Mouse (Mus musculus) hindbrain, embryonic 16.5 days (tissue): ENCODE data around the gene Slc9a3r1. TPM values are rescaled to one million over a fixed set of nuclear protein-coding genes. Genes with fewer than 3 reads are reported as not detected.
A peak's percentile ranks its signal among the peaks of the same experiment; 100 is the strongest.

Source experiments
- ATAC-seq: fragments of 200-750 bp; cut with Nextera tagmentation; 2 replicates; pipeline ENCODE4 v1.8.0; 2017; ENCODE audit warnings: moderate TSS enrichment, moderate library complexity
- H3K27ac ChIP-seq: fragments of 300-500 bp; sonication (generic); 2 replicates; pipeline ENCODE4 v1.5.1; 2014; ENCODE audit warnings: low read depth, mild to moderate bottlenecking, control low read depth, low read length, moderate library complexity
- H3K27me3 ChIP-seq: fragments of 300-500 bp; sonication (generic); replicated peaks from 2 replicates; pipeline ENCODE4 v1.6.1; 2014; ENCODE audit warnings: low read length; ENCODE audit not compliant: control insufficient read depth, insufficient read depth
- H3K36me3 ChIP-seq: fragments of 300-500 bp; sonication (generic); 2 replicates; pipeline ENCODE4 v1.6.1; 2014; ENCODE audit warnings: mild to moderate bottlenecking, low read length, moderate library complexity, mixed read lengths; ENCODE audit not compliant: control insufficient read depth, insufficient read depth
- H3K4me1 ChIP-seq: fragments of 300-500 bp; sonication (generic); 2 replicates; pipeline ENCODE4 v1.6.1; 2014; ENCODE audit warnings: low read depth, low read length; ENCODE audit not compliant: control insufficient read depth, insufficient read depth
- H3K4me2 ChIP-seq: fragments of 300-500 bp; sonication (generic); 2 replicates; pipeline ENCODE4 v1.6.1; 2014; ENCODE audit warnings: mild to moderate bottlenecking, low read length, control low read depth, moderate library complexity
- H3K4me3 ChIP-seq: fragments of 300-500 bp; sonication (generic); 2 replicates; pipeline ENCODE4 v1.5.1; 2014; ENCODE audit warnings: mild to moderate bottlenecking, low read length, control low read depth, moderate library complexity
- H3K9ac ChIP-seq: fragments of 300-500 bp; sonication (generic); 2 replicates; pipeline ENCODE4 v1.6.1; 2014; ENCODE audit warnings: low read depth, mild to moderate bottlenecking, control low read depth, low read length, moderate library complexity
- H3K9me3 ChIP-seq: fragments of 300-500 bp; sonication (generic); 2 replicates; pipeline ENCODE4 v1.6.1; 2014; ENCODE audit warnings: mild to moderate bottlenecking, low read length, moderate library complexity; ENCODE audit not compliant: control insufficient read depth
- WGBS: fragments of 180-500 bp; shearing (Covaris S2); extraction: QIAGEN DNeasy Blood & Tissue Kit; methylation state at CpG from one replicate; pipeline ENCODE4 v1.1.7; 2014; 5-methylcytosine and 5-hydroxymethylcytosine counted together
- polyA plus RNA-seq: library from polyadenylated mRNA; unstranded; fragments of >200 nt; fragmentation: Nextera tagmentation; extraction: Ambion mirVana; gene quantifications from 2 replicates; pipeline ENCODE4 v1.2.1, GENCODE M21; 2015

Gene Slc9a3r1
- polyA plus RNA-seq, 1 experiment from 2014 or later: 93.4 TPM

DNA sequence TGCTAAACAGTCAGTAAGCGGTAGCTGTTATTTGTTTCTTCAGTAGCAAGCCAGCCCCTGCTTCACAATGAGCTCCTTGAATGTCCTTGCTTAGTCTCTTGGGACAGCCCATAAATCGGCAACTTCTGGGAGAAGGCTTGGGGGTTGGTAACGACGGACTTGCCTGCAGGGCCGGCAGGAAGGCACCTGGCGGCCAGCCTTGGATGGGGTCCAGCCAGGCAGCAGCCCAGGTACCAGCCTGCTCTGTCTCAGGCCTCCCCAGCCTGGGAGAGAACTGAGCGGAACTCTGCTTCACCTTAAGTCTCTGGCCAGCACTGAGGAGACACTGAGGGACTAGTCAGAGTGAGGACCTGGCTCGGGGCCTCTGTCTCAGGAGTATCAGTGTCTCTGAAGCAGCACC lies 8.0 kb downstream of the Slc9a3r1 start:
- peak overlapping the region; percentile 10; the same call in 1 of the 2 replicates for H3K4me2 ChIP-seq
- H3K4me3 ChIP-seq: no peak overlapping the region
- H3K4me1 ChIP-seq: peaks cover 33% of the 10 kb centered on the region
- 0 out of 2 replicates have a peak, but pooled peaks cover 2% of the 10 kb centered on the region for H3K27me3 ChIP-seq
- ATAC-seq: no peak
- no peaks in the 10 kb centered on the region for H3K9me3 ChIP-seq
- 40% methylated on average over 8 of the region's 8 CpGs for WGBS
- no peak overlapping the region for H3K9ac ChIP-seq
- H3K27ac ChIP-seq: no peak overlapping the region
- H3K36me3 ChIP-seq: no peaks in the 10 kb centered on the region

DNA sequence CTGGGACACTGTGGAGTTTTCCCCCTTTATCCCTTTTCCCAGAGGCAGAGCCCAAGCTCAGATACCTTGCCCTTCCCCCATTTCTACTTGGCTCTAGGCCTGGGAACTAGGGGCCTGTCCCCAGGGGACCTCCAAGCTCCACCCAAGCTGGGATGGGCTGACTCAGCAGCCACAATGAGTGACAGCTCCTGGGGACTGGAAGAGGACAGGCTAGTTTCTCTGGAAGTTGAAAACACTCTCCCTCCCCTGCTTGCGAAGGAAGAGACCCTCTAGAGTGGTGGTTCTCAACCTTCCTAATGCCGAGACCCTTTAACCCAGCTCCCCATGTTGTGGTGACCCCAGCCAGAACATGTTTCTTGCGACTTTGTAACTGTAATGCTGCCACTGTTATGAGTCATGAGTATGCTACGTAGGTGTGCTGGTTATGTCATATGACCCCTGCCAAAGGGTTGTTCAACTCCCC lies 9.7 kb downstream of the Slc9a3r1 start:
- Histone ChIP-seq H3K9ac (no peak overlapping the region), H3K4me2 (0 out of 2 replicates have a peak overlapping the region, but pooled peaks have one; percentile 5), H3K9me3 (no peaks in the 10 kb centered on the region), H3K27ac (peak overlapping the region; percentile 8; the same call in 1 of the 2 replicates), H3K27me3 (peaks cover 4% of the 10 kb centered on the region; the same call in 1 of the 2 replicates), H3K36me3 (no peaks in the 10 kb centered on the region), H3K4me3 (no peak overlapping the region), H3K4me1 (peaks cover 44% of the 10 kb centered on the region)
- 25% methylated on average over 4 of the region's 4 CpGs for WGBS
- ATAC-seq: no peak

DNA sequence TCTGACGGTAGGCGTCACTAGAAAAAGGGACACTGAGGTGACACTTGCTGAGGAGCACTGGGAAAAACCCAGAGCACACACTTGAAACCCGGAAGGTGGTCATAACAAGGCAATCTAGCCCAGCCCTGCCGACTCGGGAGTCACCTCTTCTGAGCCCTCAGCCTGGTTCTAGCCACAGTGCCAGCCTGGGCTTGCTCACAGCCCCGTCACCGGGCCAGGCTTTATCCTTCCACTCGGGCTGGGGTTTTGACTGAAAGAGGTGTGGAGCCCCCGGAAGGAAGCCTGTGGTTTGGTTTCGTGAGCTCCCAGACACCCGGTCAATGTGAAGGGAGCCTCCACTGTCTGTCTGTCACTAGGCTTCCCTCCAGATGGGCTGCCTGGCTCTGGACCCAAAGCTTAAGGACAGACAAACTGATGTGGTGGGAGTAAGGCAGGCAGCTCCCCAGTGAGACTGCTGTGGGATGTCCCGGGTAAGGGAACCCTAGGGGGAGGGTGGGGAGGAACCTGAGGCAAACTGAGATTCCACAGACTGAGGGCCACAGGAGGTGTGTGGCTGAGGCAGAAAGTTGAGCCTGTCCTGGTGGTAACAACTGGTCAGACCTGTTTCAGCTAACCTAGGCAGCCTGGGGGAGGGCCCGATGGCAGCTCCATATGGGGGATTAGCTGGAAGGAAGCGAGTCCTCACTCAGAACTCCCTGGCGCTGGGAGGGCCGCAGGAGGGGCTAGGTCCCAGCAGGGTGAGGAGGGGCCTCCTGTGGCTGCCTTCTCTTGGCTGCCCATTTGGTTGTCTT lies 10.6 kb downstream of the Slc9a3r1 start:
- ATAC-seq: no peak
- Histone ChIP-seq H3K4me1 (peaks cover 49% of the 10 kb centered on the region), H3K4me3 (no peak overlapping the region), H3K9ac (no peak overlapping the region; the same call in 1 of the 2 replicates), H3K27ac (peak overlapping the region; percentile 29; the same call in 1 of the 2 replicates), H3K27me3 (peaks cover 4% of the 10 kb centered on the region; the same call in 1 of the 2 replicates), H3K4me2 (peak overlapping the region; percentile 23), H3K9me3 (no peaks in the 10 kb centered on the region), H3K36me3 (no peaks in the 10 kb centered on the region)
- 20% methylated on average over 16 of the region's 16 CpGs for WGBS

DNA sequence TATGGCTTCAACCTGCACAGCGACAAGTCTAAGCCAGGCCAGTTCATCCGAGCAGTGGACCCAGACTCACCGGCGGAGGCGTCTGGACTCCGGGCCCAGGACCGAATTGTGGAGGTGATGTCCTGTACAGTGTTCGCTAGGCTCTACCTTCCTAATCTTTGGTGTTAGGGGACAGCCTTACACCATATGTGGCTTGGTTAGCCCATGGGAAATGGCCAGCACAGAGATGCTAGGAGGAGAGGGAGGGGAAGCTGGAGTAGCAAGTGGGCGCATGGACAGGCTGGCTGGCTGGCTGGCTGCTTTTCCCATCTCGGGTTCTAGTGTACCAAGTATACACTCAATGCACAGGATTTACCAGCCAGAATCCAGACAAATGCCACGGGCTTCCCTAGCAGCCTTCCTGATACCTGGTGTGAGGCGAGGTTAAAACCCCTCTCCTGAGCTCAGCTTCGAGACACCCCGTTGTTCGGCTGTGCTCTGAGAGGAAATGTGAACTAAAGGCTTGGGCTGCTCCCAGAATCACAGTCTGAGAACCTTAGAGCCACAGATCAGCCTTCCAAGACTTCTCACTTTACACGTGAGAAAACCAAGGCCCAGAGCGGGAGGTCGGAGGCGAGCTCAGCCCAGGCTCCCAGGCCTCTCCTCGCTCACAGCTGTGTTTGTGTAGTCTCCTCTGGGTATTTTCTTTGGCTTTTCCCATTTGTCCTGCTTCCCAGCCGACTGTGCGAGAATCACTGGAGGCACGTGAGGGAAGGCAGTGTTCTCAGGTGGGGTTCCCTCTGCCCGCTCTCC lies 13.5 kb downstream of the Slc9a3r1 start:
- H3K4me3 ChIP-seq: no peak overlapping the region
- H3K36me3 ChIP-seq: no peaks in the 10 kb centered on the region
- H3K27ac ChIP-seq: peak overlapping the region; percentile 56
- WGBS: 62% methylated on average over 24 of the region's 24 CpGs
- H3K9ac ChIP-seq: no peak overlapping the region
- H3K4me1 ChIP-seq: peaks cover 51% of the 10 kb centered on the region
- no peak for ATAC-seq
- no peaks in the 10 kb centered on the region for H3K9me3 ChIP-seq
- peaks cover 4% of the 10 kb centered on the region; the same call in 1 of the 2 replicates for H3K27me3 ChIP-seq
- no peak overlapping the region for H3K4me2 ChIP-seq

DNA sequence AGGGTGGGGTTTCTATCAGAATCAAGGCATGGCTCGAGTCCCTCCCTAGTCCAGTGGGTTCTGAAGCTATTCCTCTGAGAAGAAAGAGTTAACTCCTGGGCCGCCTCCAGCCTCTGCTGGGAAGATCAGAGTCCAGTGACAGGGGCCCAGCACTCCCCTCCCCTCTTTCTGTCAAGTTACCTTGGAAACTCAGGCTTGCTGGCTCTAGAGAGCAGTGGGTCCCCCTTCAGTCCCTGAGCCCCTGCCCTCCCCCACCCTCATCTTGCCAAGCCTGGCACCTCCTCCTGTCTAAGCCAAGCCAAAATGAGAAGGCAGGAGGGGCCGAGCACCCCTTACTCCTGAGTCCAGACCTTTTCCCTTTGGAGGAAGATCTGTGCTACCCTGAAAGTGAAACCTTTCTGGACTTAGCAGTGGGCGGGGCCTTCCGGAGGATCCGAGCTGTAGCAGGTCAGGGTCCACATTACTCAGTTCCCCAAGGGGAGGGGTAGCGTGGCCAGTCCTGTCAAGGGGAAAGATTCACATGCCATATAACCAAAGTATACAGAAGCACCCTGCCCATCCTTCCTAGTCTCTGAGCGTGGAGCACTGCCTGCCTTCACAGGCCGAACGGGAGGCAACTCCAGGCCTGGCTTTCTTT lies 14.5 kb downstream of the Slc9a3r1 start:
- Histone ChIP-seq H3K27me3 (peaks cover 4% of the 10 kb centered on the region; the same call in 1 of the 2 replicates), H3K4me1 (peaks cover 45% of the 10 kb centered on the region), H3K9ac (no peak overlapping the region), H3K36me3 (no peaks in the 10 kb centered on the region), H3K4me3 (no peak overlapping the region), H3K9me3 (no peaks in the 10 kb centered on the region), H3K4me2 (peak overlapping the region; percentile 4; the same call in 1 of the 2 replicates), H3K27ac (peak overlapping the region; percentile 60; the same call in 1 of the 2 replicates)
- peak; percentile 85 for ATAC-seq
- 27% methylated on average over 10 of the region's 10 CpGs for WGBS

DNA sequence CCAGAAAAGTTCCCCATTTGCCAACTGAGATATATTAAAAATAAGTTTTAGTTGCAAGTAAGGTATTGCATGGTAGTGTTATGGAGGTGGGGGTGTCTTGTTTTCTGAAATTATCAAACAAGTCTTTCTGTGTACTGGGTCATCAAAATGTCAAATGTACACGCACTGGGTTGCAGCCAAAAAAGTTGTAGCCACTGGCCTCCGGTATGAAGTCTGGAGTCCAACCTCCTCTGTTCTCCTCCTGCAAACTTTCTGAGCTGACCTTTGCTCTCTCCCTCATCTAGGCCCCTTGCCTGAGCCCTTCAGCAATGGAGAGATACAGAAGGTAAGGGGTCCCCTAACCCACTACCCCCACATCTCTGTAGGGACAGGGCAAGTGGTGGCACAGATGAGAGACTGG lies 15.6 kb downstream of the Slc9a3r1 start:
- peaks cover 4% of the 10 kb centered on the region; the same call in 1 of the 2 replicates for H3K27me3 ChIP-seq
- H3K36me3 ChIP-seq: no peaks in the 10 kb centered on the region
- H3K4me1 ChIP-seq: peaks cover 35% of the 10 kb centered on the region
- WGBS: 63% methylated on average over 2 of the region's 2 CpGs
- H3K9me3 ChIP-seq: no peaks in the 10 kb centered on the region
- H3K9ac ChIP-seq: no peak overlapping the region
- H3K4me2 ChIP-seq: no peak overlapping the region
- no peak for ATAC-seq
- H3K27ac ChIP-seq: peak overlapping the region; percentile 74
- H3K4me3 ChIP-seq: no peak overlapping the region

DNA sequence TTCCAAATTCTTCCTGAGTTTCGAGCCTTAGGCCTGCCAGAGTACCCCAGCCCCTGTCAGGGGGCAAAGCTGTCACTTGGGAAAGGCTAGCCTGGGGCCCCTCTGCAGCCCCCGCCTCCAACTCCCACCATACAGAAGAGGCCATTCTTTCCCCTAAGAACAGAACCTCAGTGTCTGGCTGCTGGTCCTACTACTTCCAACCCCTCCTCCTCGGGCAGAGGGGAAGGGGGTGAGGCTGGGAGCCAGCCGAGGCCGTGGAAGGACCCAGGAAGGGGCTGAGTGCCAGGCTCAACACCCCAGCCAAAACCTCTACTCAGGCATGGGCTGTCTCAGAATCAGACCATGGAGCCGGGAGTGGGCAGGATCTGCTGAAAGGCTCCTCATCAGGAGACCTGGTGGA lies 16.1 kb downstream of the Slc9a3r1 start:
- no peak overlapping the region for H3K4me3 ChIP-seq
- 48% methylated on average over 6 of the region's 6 CpGs for WGBS
- peaks cover 2% of the 10 kb centered on the region; the same call in 1 of the 2 replicates for H3K27me3 ChIP-seq
- no peaks in the 10 kb centered on the region for H3K9me3 ChIP-seq
- H3K4me2 ChIP-seq: no peak overlapping the region
- H3K9ac ChIP-seq: no peak overlapping the region
- peak overlapping the region; percentile 74 for H3K27ac ChIP-seq
- peaks cover 31% of the 10 kb centered on the region for H3K4me1 ChIP-seq
- peak; percentile 86 for ATAC-seq
- H3K36me3 ChIP-seq: no peaks in the 10 kb centered on the region

DNA sequence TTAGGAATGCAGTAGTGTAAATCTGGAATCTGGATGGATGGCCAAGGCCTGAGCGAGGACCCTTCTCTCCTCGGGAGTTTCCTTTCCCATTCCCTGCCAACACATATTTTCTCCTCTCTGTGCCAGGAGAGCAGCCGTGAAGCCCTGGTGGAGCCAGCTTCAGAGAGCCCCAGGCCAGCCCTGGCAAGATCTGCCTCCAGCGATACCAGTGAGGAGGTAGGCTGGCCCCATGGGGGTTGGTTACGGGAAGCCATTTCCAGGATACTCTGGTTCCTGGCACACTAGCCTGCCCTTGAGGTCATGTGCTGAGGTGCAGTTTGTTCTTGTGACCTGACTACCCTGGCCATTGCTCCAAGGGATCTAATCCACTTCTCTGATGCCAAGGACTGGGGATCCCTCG lies 16.7 kb downstream of the Slc9a3r1 start:
- 61% methylated on average over 6 of the region's 6 CpGs for WGBS
- Histone ChIP-seq H3K27me3 (peaks cover 2% of the 10 kb centered on the region; the same call in 1 of the 2 replicates), H3K4me3 (no peak overlapping the region), H3K36me3 (no peaks in the 10 kb centered on the region), H3K4me1 (peaks cover 26% of the 10 kb centered on the region), H3K9me3 (no peaks in the 10 kb centered on the region), H3K27ac (peak overlapping the region; percentile 68), H3K4me2 (no peak overlapping the region), H3K9ac (no peak overlapping the region)
- no peak for ATAC-seq
